Mouse (Mus musculus): ENCODE results near the gene Tmem245. TPM values are rescaled to one million over a fixed set of nuclear protein-coding genes. Genes with fewer than 3 reads are reported as not detected.

The Tmem245 gene
- total RNA-seq, 2 experiments from 2014 or later, result 81.5 to 86.2 TPM

Small RNA genes lying within 50 kb of the gene (microRNA-seq; reads per million reads assigned to microRNA genes)
- gene Mir32, result 68.7 to 79.1 reads per million in 2 experiments

Other genes starting within 250 kb of the Tmem245 start
- gene Gm26657, start 207.4 kb downstream of the Tmem245 start, total RNA-seq (2021), result not detected
- gene Actl7b, start 206.0 kb downstream of the Tmem245 start, total RNA-seq (2021), result not detected
- not detected for gene Actl7a, start 204.0 kb downstream of the Tmem245 start, total RNA-seq (2021)
- gene Elp1, start 145.1 kb downstream of the Tmem245 start, total RNA-seq (2021), result 10 to 100 TPM; 19.7 to 22.1 TPM
- 1 to 10 TPM; 1.8 to 1.9 TPM for gene Fam206a, start 145.1 kb downstream of the Tmem245 start, total RNA-seq (2021)
- 10 to 100 TPM; 24.8 to 37.8 TPM for gene Ctnnal1, start 82.2 kb downstream of the Tmem245 start, total RNA-seq (2021)
- gene Frrs1l, start 43.0 kb upstream of the Tmem245 start, total RNA-seq (2021), result under 1 TPM in 1 of 2 experiments, not detected in 1; 0.08 TPM
- 1 to 10 TPM; 2.0 to 2.3 TPM for gene Epb41l4b, start 196.0 kb upstream of the Tmem245 start, total RNA-seq (2021)

Measured in heart, adult 18-20 months (tissue).